In the genomic region with DNA sequence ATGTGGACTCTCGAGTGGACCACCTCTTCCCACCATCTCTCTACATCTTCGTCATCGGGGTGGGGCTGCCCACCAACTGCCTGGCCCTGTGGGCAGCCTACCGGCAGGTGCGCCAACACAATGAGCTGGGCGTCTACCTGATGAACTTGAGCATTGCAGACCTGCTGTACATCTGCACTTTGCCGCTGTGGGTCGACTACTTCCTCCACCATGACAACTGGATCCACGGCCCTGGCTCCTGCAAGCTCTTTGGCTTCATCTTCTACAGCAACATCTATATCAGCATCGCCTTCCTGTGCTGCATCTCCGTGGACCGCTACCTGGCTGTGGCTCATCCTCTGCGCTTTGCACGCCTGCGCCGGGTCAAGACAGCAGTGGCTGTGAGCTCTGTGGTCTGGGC, we compare ENCODE assay signal across 28 mouse cellular contexts. TPM values are rescaled to one million over a fixed set of nuclear protein-coding genes. Genes with fewer than 3 reads are reported as not detected.
"Had no signal": no experiment of that assay in that cellular context is flagged by ENCODE, and none has a peak within 500 bp of the region (broad histone marks: within the 10 kb centered on the region; RNA-seq: fewer than 3 reads in every experiment).

No protein-coding gene starts in this region.

- DNase-seq: gastrocnemius, adult 2 months; gastrocnemius, postnatal 10 days; gastrocnemius, postnatal 25 days; heart, adult 2 months; heart, postnatal 10 days; heart, postnatal 4 days; kidney, adult 18-20 months; kidney, adult 8-10 months; kidney, postnatal 10 days; kidney, postnatal 25 days; kidney, postnatal 4 days; left cerebral cortex, postnatal 4 days had no signal

- H3K27me3 ChIP-seq: hindbrain, embryonic 12.5 days; intestine, embryonic 15.5 days; limb, embryonic 13.5 days; limb, embryonic 15.5 days had no signal

- H3K9me3 ChIP-seq: hindbrain, embryonic 10.5 days; hindbrain, embryonic 12.5 days; intestine, embryonic 15.5 days; limb, embryonic 13.5 days; limb, embryonic 15.5 days; liver, embryonic 12.5 days had no signal

- H3K9ac ChIP-seq: hindbrain, embryonic 12.5 days; hindbrain, embryonic 14.5 days; intestine, embryonic 15.5 days; limb, embryonic 13.5 days; limb, embryonic 15.5 days; liver, embryonic 12.5 days had no signal

- ATAC-seq: hindbrain, embryonic 16.5 days; inflammation-experienced regulatory T-cells, adult 6 months; intestine, embryonic 15.5 days; intestine, postnatal 0 days; liver, embryonic 12.5 days had no signal

- H3K27ac ChIP-seq: gastrocnemius, adult 2 months; heart, adult 2 months; hindbrain, embryonic 10.5 days; hindbrain, embryonic 12.5 days; hindbrain, embryonic 14.5 days; intestine, embryonic 15.5 days; layer of hippocampus, adult 2 months; left cerebral cortex, adult 2 months; limb, embryonic 13.5 days; limb, embryonic 15.5 days; liver, embryonic 12.5 days had no signal

- H3K4me2 ChIP-seq: heart, embryonic 11.5 days; hindbrain, embryonic 12.5 days; hindbrain, embryonic 14.5 days; intestine, embryonic 15.5 days; limb, embryonic 13.5 days; limb, embryonic 15.5 days; liver, embryonic 12.5 days had no signal

- H3K4me3 ChIP-seq: gastrocnemius, adult 2 months; heart, adult 2 months; hindbrain, embryonic 10.5 days; hindbrain, embryonic 12.5 days; intestine, embryonic 15.5 days; layer of hippocampus, adult 2 months; left cerebral cortex, adult 2 months; limb, embryonic 13.5 days; limb, embryonic 15.5 days; liver, embryonic 12.5 days had no signal

RNA-seq across cellular contexts. Expression of gene Gpr4, which starts 9.9 kb away (rescaled TPM):
- total RNA-seq: granulocyte monocyte progenitor cell, adult 5-6 weeks had no signal

RNA-seq across cellular contexts. Expression of gene Gipr, which starts 56.3 kb away (rescaled TPM):
- total RNA-seq: gastrocnemius, adult 2 months; gastrocnemius, postnatal 25 days; liver, adult 2 months had no signal
- polyA plus RNA-seq: inflammation-experienced regulatory T-cells, adult 6 months; limb, embryonic 11.5 days; liver, adult 2 months had no signal
